Mouse (Mus musculus): ENCODE measurements at regions not wholly inside any gene's neighbourhood (a gene's known extent, or its start where the extent isn't known, plus 50 kb on each side); places are given as distances from the start of the nearest gene placed in this dataset.
A peak's percentile ranks its signal among the peaks of the same experiment; 100 is the strongest.

DNA sequence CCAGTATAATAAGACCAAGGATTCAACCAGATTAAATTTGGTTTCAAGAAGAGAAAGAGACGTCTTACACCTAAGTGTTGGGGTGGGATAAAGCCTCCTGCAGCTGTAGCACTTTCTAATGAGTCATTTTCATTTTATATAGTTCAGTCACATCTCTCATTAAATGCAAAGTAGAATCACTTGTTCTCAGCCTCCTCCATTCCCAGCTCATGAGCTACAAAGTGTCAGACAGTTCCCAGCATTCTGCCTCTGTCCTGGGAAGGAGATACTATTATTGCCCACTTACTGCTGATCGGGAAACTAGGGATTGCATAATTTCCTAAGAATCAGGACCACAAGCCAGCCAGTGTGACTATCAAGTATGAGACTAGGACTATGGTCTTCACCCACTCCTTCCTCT lies 158.9 kb downstream of the Tph2 start:
- DNase-seq, result no peak

GRCm38 (mm10) chr10:115019443-115019842 lies 165.4 kb downstream of the Tph2 start:
- DNase-seq, result no peak

DNA sequence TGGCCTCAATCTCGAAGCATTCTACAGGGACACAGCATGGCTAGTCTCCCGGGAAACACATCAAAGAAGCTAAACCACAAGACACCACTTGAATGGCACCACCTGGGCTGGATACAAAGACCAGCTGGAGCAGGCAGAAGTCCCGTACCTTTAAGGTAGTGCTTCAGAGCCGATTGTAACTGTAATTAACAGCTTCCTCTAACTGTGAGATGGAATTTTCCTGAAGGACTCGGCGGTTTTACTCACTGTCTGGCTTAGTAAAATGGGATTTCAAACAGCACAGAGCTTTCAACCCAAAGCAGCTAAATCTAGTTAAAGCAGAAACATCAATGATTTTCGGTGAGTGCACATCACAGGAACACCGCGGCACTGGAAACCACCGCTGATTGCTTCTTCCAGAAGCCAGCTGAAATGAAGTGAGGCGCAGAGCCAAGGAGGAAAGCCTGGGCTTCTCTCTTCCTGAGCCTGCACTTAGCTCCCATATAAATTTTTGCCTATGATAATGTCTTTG lies 171.3 kb downstream of the Tph2 start:
- no peak for DNase-seq

DNA sequence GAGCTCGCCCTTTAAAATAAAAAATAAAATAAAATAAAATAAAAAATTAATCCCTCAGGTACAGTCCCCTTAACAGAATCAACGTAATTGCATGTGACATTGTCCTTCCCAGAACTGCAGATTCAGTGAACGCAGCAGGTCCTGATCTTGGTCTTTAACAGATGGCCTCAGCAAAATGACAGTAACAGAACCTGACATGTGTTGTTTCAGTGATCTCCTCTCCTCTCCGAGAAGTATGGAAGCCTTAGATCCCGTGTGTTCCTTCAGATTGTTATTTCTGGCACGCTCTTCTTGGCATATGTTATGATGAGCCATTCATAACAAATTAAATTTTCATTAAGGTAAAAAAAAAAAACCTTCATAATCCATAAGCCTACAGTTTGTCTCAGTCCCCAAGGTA lies 171.9 kb downstream of the Tph2 start:
- DNase-seq, result no peak

- DNase-seq, result no peak
Measured at GRCm38 (mm10) chr10:115012316-115012715, 172.5 kb downstream of the Tph2 start.

DNA sequence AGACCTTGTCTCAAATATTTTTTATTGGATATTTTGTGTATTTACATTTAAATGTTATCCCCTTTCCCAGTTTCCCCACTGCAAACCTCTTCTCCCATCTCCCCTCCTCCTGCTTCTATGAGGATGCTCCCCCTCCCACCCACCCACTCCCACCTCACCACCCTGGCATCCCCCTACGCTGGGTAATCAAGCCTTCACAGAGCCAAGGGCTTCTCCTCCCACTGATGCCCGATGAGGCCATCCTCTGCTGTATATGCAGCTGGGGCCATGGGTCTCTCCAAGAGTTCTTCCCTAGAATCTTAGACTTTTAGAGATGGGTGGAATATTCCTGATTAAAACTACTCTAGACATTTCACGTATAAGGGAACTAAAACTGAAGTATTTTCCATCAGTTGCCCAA lies 172.9 kb downstream of the Tph2 start:
- no peak for DNase-seq

- no peak for DNase-seq
Measured at GRCm38 (mm10) chr10:114996400-114996799, 188.4 kb downstream of the Tph2 start.

DNA sequence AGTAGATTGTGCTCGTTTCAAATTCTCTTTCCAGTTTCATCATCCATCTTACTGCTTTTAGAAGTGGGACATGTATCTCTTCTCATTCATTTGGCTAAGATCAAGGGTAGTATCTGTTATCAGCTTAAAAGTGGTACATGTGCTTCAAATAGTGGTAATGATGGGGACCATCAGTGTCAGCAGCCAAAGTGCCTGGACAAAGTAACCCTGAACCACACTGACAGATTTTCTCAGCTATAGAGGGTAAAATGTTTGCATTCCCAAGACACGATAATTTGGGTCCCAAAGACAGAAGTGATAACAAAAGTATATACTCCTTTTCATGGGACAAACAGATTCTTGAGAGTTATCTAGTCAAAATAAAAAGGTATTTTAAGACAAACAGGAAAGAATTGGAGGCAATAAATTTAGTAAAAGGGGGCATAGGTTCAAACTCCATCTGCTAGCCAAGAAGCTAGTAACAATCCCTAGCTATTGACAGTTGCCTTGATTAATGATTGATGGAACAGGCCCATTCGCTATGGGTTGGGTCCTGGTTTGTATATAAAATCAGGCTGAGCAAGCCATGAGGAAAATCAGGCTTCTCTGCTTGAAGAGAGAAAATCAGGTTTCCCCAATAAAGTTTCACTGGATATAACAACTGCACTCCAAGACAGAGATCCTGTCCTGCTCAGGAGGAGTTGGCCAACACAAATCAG lies 189.5 kb downstream of the Tph2 start:
- no peak for DNase-seq

GRCm38 (mm10) chr10:114988453-114989226 lies 186.5 kb upstream of the Trhde start:
- no peak for DNase-seq

GRCm38 (mm10) chr10:114972364-114972763 lies 170.3 kb upstream of the Trhde start:
- no peak for DNase-seq

- DNase-seq, result peak; percentile 20
Measured at GRCm38 (mm10) chr10:114963656-114964055, 161.5 kb upstream of the Trhde start.

- DNase-seq, result no peak
Measured at GRCm38 (mm10) chr10:114957909-114958308, 155.8 kb upstream of the Trhde start.

GRCm38 (mm10) chr10:114956257-114956656 lies 154.2 kb upstream of the Trhde start:
- no peak for DNase-seq

- no peak for DNase-seq
Measured at GRCm38 (mm10) chr10:114955608-114956007, 153.5 kb upstream of the Trhde start.

GRCm38 (mm10) chr10:114953358-114953757 lies 151.3 kb upstream of the Trhde start:
- no peak for DNase-seq

DNA sequence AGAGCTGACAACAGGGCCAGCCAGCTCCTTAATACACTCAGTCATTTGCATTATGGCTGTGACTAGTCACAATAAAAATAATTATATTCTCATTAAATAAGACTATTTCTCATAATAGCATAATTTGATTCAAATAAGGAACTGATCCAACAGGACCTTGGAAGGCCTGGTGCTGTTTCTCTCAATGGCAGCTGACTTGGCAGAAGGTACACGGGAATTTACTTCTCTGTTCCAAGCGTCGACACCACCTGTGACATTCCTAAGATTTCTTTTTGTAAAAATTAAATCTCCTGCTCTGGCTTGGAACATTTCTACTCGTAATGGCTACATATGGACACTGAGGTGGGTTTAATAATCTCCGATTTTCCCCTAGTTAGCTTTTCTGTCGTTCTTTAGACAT lies 147.1 kb upstream of the Trhde start:
- no peak for DNase-seq

- DNase-seq, result no peak
Measured at GRCm38 (mm10) chr10:114924746-114925145, 122.6 kb upstream of the Trhde start.

- no peak for DNase-seq
Measured at GRCm38 (mm10) chr10:114913971-114914370, 111.9 kb upstream of the Trhde start.

DNA sequence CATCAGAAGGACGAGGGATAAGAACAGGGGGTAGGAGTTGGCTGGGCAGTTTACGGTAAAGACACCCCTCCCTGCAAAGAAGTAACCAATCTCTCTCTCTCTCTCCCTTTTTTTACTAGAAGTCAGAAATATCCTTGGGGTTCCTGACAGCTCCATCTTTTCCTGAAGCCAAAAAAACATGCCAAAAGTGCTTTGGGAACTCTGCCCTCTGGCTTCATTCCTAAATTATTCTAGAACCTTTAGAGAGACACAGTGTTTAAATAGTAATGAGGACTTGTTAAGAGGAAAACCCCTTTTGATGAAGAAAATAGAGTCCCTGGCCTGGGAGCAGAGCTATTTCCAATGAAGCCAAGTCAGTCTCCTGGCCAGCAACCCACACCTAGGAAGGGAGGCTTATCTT lies 89.8 kb upstream of the Trhde start:
- DNase-seq, result no peak

DNA sequence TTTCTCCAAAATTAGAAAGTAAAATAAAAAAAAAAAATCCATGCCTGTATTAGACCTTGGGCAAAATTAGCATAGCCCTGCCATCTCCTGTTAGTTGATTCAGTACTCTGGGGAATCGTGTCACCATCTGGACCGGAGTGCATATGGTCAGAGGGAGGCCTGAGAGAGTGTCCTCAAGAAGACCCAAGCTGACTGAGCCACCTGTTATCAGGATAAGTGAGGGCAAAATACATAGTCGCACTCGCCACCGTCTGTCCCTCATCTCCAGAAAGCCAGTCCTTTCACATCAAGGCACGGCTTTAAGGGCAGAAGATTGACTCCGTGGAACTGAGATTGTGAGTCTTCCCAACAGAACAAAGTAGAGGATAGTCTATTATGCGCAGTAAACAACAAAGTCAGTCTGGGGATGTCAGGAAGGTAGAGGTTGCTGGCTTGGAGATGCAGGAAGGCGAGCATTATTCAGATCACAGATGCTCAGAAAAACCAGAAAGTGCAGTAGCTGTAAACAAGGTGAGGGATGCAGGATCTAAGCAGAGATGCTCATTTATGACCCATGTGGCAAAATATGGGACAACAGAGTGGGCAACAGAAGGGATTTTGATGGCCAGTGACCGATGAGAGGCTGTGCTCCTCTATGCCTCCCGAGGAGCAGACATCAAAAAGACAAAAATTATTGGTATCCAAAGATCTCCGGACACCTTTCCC lies 88.8 kb upstream of the Trhde start:
- DNase-seq, result no peak

- no peak for DNase-seq
Measured at GRCm38 (mm10) chr10:114871201-114871600, 69.1 kb upstream of the Trhde start.

DNA sequence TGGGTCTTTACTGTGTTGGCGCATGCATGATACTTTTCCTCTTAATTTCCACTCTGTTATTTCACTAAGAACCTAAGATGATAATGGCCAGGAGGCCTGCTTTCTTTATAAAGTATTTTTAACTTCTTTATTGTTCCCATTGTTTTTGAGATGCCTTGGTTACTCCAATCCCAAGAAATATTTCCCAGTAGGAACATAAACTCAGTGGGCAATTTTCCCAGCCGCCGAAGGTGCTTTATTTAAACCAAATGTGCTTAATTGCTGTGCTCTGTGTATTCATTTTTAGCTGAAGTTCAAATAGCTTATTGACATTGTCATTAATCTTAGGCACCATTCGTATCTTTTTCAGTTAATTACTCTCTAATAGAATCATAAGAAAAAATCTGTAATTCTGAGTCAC lies 55.1 kb upstream of the Trhde start:
- peak; percentile 11 for DNase-seq

- no peak for DNase-seq
Measured at GRCm38 (mm10) chr10:114852688-114853087, 50.6 kb upstream of the Trhde start.

Measured in gastrocnemius, postnatal 10 days (tissue).